Mouse (Mus musculus) liver, embryonic 14.5 days (tissue): ENCODE measurements around the gene Srp9.

Source experiments
- CTCF ChIP-seq: IDR thresholded peaks from 2 replicates; pipeline ENCODE4 v1.5.1; 2016; ENCODE audit warnings: antibody characterized with exemption, low read depth, control low read depth
- EP300 ChIP-seq: IDR thresholded peaks from 2 replicates; pipeline ENCODE4 v1.6.1; 2016; ENCODE audit warnings: antibody characterized with exemption, low read depth

- TF ChIP-seq CTCF (no peak), EP300 (no peak)
These were observed 21.1 kb upstream of the Srp9 start for GRCm38 (mm10) chr1:182103436-182103835.
